Mouse (Mus musculus) Muller cell, postnatal 12 days (primary cell): ENCODE data around the gene Tspan33.

Source experiments
- DNase-seq: peaks from one replicate; pipeline ENCODE4 v3.0.0-alpha.2; 2015; ENCODE audit errors: inconsistent ontology term

Gene Tspan33

GRCm38 (mm10) chr6:29697548-29697947 is 3.5 kb downstream of the Tspan33 start:
- DNase-seq = no peak

GRCm38 (mm10) chr6:29699085-29699745 is 5.2 kb downstream of the Tspan33 start:
- DNase-seq = no peak

- DNase-seq = no peak
Measured at GRCm38 (mm10) chr6:29701051-29701450, 7.0 kb downstream of the Tspan33 start.

GRCm38 (mm10) chr6:29702126-29702525 is 8.1 kb downstream of the Tspan33 start:
- no peak for DNase-seq

GRCm38 (mm10) chr6:29704143-29704542 is 10.1 kb downstream of the Tspan33 start:
- DNase-seq = no peak

- no peak for DNase-seq
Measured at GRCm38 (mm10) chr6:29707902-29708301, 13.9 kb downstream of the Tspan33 start.

GRCm38 (mm10) chr6:29711318-29711717 is 17.3 kb downstream of the Tspan33 start:
- DNase-seq = no peak

- DNase-seq = peak; percentile 50
Measured at GRCm38 (mm10) chr6:29712011-29712584, 18.1 kb downstream of the Tspan33 start.

- no peak for DNase-seq
Measured at GRCm38 (mm10) chr6:29716624-29717365, 22.8 kb downstream of the Tspan33 start.

- no peak for DNase-seq
Measured at GRCm38 (mm10) chr6:29717541-29717940, 23.5 kb downstream of the Tspan33 start.

GRCm38 (mm10) chr6:29717952-29718521 is 24.0 kb downstream of the Tspan33 start:
- DNase-seq = peak; percentile 38

- peak; percentile 55 for DNase-seq
Measured at GRCm38 (mm10) chr6:29718894-29719329, 24.9 kb downstream of the Tspan33 start.

GRCm38 (mm10) chr6:29721890-29722289 is 27.9 kb downstream of the Tspan33 start:
- DNase-seq = no peak

- DNase-seq = peak; percentile 16
Measured at GRCm38 (mm10) chr6:29726576-29727200, 32.7 kb downstream of the Tspan33 start.

GRCm38 (mm10) chr6:29728035-29728434 is 34.0 kb downstream of the Tspan33 start:
- no peak for DNase-seq

GRCm38 (mm10) chr6:29729491-29729890 is 35.5 kb downstream of the Tspan33 start:
- DNase-seq = no peak

GRCm38 (mm10) chr6:29735336-29735688 is 41.3 kb downstream of the Tspan33 start, which contains the start of gene Smo:
TSS of gene Smo (plus strand) at chr6:29735503.
- DNase-seq = peak; percentile 97

- DNase-seq = peak; percentile 83
Measured at GRCm38 (mm10) chr6:29735689-29736451, 41.8 kb downstream of the Tspan33 start.

- peak; percentile 36 for DNase-seq
Measured at GRCm38 (mm10) chr6:29736610-29737458, 42.8 kb downstream of the Tspan33 start.

GRCm38 (mm10) chr6:29751466-29752152 is 57.6 kb downstream of the Tspan33 start:
- no peak for DNase-seq
